Mouse (Mus musculus) liver, embryonic 16.5 days (tissue): ENCODE data around the gene Fut2. TPM values are rescaled to one million over a fixed set of nuclear protein-coding genes. Genes with fewer than 3 reads are reported as not detected.

Source experiments
- ATAC-seq: fragments of 200-750 bp; cut with Nextera tagmentation; 2 replicates; pipeline ENCODE4 v1.8.0; 2017; ENCODE audit warnings: low read depth, mild to moderate bottlenecking, moderate number of reproducible peaks, moderate library complexity
- H3K27ac ChIP-seq: fragments of 300-500 bp; sonication (generic); 2 replicates; pipeline ENCODE4 v1.5.1; 2014; ENCODE audit warnings: mild to moderate bottlenecking, low read length
- H3K27me3 ChIP-seq: fragments of 300-500 bp; sonication (generic); 2 replicates; pipeline ENCODE4 v1.6.1; 2014; ENCODE audit warnings: low read depth, low read length, mixed read lengths; ENCODE audit not compliant: control insufficient read depth, insufficient read depth
- H3K36me3 ChIP-seq: fragments of 300-500 bp; sonication (generic); 2 replicates; pipeline ENCODE4 v1.6.1; 2014; ENCODE audit warnings: mild to moderate bottlenecking; ENCODE audit not compliant: control insufficient read depth, insufficient read depth
- H3K4me1 ChIP-seq: fragments of 300-500 bp; sonication (generic); 2 replicates; pipeline ENCODE4 v1.6.1; 2014; ENCODE audit warnings: low read depth, low read length, mixed read lengths; ENCODE audit not compliant: control insufficient read depth
- H3K4me2 ChIP-seq: fragments of 300-500 bp; sonication (generic); 2 replicates; pipeline ENCODE4 v1.6.1; 2014; ENCODE audit warnings: low read depth, low read length, mixed read lengths
- H3K4me3 ChIP-seq: fragments of 300-500 bp; sonication (generic); 2 replicates; pipeline ENCODE4 v1.5.1; 2014; ENCODE audit warnings: low read depth, mild to moderate bottlenecking, low read length
- H3K9ac ChIP-seq: fragments of 300-500 bp; sonication (generic); 2 replicates; pipeline ENCODE4 v1.6.1; 2014; ENCODE audit warnings: low read depth, low read length
- H3K9me3 ChIP-seq: fragments of 300-500 bp; sonication (generic); replicated peaks from 2 replicates; pipeline ENCODE4 v1.6.1; 2016; ENCODE audit warnings: low read length; ENCODE audit not compliant: control insufficient read depth
- WGBS: fragments of 180-500 bp; shearing (Covaris S2); extraction: QIAGEN DNeasy Blood & Tissue Kit; methylation state at CpG from one replicate; pipeline ENCODE4 v1.1.7; 2014; ENCODE audit not compliant: insufficient replicate concordance; 5-methylcytosine and 5-hydroxymethylcytosine counted together
- polyA plus RNA-seq: library from polyadenylated mRNA; unstranded; fragments of >200 nt; fragmentation: Nextera tagmentation; extraction: Ambion mirVana; gene quantifications from 2 replicates; pipeline ENCODE4 v1.2.1, GENCODE M21; 2015

Gene Fut2
- polyA plus RNA-seq = 0.02 and 0.08 TPM in 2 replicates

GRCm38 (mm10) chr7:45666161-45666560 lies at the start of gene Fut2:
Gene Fut2, minus strand, starts transcription at chr7:45666394.
- Histone ChIP-seq H3K9me3 (no peaks in the 10 kb centered on the region), H3K4me3 (no peak within 1 kb of the TSS), H3K36me3 (no peaks in the 10 kb centered on the region), H3K27me3 (no peaks in the 10 kb centered on the region), H3K27ac (no peak within 1 kb of the TSS), H3K4me1 (no peaks in the 10 kb centered on the region), H3K9ac (no peak within 1 kb of the TSS), H3K4me2 (no peak within 1 kb of the TSS)
- ATAC-seq = no peak
- WGBS = 72% methylated on average over 7 of the region's 7 CpGs

DNA sequence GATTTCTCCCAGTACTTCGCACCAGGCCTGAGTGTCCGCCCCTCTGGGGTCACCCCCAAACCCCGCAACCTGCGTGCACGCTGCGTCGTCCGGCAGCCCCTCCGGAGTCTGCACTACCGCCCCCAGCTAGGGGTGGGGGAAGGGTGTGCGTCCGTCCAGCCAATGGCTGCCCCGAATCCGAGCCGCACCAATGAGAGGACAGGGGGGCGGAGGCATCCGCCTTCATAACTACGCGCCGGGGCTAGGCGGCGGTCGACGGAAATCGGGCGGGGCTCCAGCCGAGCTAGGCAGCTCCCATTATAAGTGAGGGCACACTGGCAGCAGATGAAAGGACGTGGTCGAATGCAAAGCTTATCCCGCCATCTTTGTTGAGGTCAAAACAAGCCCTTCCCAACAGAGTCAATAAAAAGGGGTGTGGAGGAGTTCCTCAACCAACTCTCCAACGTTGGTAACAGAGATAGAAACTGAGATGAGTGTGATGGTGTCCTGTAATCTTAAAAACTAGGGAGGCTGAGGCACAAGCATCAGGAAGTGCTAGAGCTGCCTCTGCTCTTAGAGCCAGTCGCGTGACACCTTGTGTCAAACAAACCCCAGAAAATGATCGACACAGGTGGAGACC lies 49.0 kb upstream of the Fut2 start, which contains the start of gene Rpl18:
Gene Rpl18 (plus strand): TSS at position 368 of the 619 bp plus-strand sequence.
- Histone ChIP-seq H3K9ac (peak within 1 kb of the TSS; percentile 83), H3K9me3 (no peaks in the 10 kb centered on the region), H3K27me3 (no peaks in the 10 kb centered on the region), H3K4me3 (peak within 1 kb of the TSS; percentile 87), H3K27ac (peak within 1 kb of the TSS; percentile 72), H3K4me1 (peaks cover 58% of the 10 kb centered on the region), H3K36me3 (peaks cover 28% of the 10 kb centered on the region), H3K4me2 (peak within 1 kb of the TSS; percentile 96)
- 6% methylated on average over 32 of the region's 34 CpGs for WGBS
- ATAC-seq = peak; percentile 89

DNA sequence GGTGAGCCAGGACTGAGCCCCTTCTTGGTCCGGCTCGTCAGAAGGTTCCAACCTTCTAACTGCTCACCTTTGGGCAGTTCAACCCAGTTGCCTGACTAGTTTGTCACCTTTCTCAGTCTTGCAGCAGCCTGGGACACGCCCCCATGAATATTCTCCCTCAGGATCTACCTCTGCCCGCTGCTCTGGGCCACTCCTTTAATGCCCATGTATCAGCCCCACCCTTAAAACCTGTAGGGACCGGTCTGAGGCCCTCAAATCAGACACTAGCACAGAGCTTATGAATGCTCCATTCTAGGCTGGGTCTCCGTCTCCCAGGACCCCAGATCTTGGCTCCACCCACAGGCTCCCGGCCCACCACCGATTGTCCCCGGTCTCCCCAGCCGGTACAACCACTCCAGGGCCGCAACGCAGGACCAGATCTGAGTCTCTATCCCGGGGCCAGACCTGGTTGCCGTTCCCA lies 48.5 kb upstream of the Fut2 start:
- H3K4me2 ChIP-seq = peak overlapping the region; percentile 96
- H3K9me3 ChIP-seq = no peaks in the 10 kb centered on the region
- WGBS = 8% methylated on average over 14 of the region's 14 CpGs
- H3K4me1 ChIP-seq = peaks cover 54% of the 10 kb centered on the region
- H3K4me3 ChIP-seq = peak overlapping the region; percentile 87
- H3K27ac ChIP-seq = peak overlapping the region; percentile 70
- peak overlapping the region; percentile 74 for H3K9ac ChIP-seq
- H3K36me3 ChIP-seq = peaks cover 24% of the 10 kb centered on the region
- no peaks in the 10 kb centered on the region for H3K27me3 ChIP-seq
- ATAC-seq = peak; percentile 33

DNA sequence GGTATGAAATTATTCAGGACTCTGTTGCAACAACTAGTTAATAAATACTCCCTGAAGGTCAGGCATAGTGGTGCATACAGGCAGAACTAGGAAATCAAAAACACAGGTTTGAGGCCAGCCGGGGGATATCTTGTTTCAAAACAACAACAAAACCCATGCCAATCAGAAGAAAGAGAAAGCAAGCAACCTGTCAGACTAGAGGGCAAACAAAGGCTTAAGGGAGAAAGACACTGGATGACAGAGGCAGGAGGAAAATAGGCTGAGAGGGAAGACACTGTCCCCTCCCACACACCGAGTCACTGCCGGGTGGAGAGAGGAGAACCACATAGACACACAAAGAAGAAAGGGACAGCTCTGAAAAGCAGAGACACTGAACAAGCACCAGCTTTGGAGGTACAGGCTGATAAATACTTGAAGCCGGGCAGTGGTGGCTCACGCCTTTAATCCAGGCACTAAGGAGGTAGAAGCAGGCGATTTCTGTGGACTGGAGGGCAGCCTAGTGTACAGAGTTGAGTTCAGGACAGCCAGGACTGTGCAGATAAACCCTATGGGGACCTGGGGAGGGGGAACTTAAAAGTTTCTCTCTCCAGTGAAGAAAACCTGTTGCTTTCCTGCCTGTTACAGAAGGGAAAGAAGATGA lies 47.8 kb upstream of the Fut2 start:
- H3K27me3 ChIP-seq = no peaks in the 10 kb centered on the region
- H3K27ac ChIP-seq = peak overlapping the region; percentile 70
- peaks cover 47% of the 10 kb centered on the region for H3K4me1 ChIP-seq
- H3K4me3 ChIP-seq = peak overlapping the region; percentile 87
- no peaks in the 10 kb centered on the region for H3K9me3 ChIP-seq
- H3K4me2 ChIP-seq = peak overlapping the region; percentile 96
- peaks cover 19% of the 10 kb centered on the region for H3K36me3 ChIP-seq
- peak overlapping the region; percentile 74 for H3K9ac ChIP-seq
- ATAC-seq = no peak
- 73% methylated on average over 6 of the region's 6 CpGs for WGBS

DNA sequence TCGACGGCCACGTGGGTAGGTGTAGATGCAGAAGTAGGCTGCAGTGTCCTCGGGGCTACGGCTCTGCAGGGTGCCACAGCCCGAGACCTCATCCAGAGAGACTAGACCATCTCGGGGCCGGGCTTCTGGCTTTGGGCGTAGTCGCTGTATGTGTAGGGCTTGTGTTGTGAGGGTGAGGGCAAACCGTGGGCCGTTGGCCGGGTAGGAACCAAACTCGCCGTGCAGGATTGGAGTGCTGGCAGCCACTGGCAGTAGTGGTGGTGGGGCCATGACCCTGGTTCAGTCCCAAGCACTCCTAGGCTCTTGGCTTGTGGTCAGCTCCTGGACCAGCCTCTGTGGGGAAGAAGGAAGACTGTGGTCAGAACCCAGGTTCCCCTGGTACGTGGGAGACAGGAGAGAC lies 47.2 kb upstream of the Fut2 start:
- Histone ChIP-seq H3K27ac (peak overlapping the region; percentile 70), H3K36me3 (peaks cover 19% of the 10 kb centered on the region), H3K27me3 (no peaks in the 10 kb centered on the region), H3K9me3 (no peaks in the 10 kb centered on the region), H3K4me2 (no peak overlapping the region), H3K9ac (no peak overlapping the region), H3K4me1 (peaks cover 48% of the 10 kb centered on the region), H3K4me3 (no peak overlapping the region)
- ATAC-seq = no peak
- WGBS = 85% methylated on average over 16 of the region's 16 CpGs

DNA sequence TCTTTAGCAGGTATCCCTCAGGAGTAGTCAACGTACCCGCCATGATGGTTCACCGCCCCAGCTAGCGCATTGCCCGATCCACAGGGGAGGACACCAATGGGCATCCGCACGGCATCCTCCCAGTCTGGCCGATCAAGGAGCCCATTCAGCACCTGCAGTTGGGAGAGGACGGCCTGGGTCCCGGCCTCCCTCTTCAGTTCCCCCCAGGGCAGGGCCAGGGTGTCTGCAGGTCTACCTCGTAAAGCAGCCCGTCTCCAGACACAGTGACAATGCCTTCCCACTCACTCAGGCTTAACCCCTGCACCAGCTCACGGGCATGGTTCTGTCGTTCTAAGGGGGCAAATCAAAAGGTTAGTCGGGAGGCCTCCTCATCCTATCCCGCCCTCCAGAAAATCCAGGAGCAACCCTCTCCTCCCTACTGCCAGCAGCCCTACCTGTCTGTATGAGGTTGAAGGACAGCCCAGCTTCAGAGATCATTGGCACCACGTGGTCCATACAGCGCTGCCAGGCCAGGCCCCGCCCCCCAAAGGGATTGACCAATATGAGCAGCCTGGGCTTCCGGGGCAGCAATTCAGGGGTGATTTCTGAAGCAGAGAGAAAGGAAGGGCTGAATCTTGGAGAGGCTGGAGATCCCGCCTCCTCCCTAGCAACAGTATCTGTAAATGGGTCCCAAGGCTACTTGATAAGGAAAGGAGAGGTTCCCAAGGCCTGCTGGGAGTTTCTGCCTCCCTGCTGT lies 46.0 kb upstream of the Fut2 start:
- Histone ChIP-seq H3K9ac (no peak overlapping the region), H3K9me3 (no peaks in the 10 kb centered on the region), H3K4me3 (no peak overlapping the region), H3K27me3 (no peaks in the 10 kb centered on the region), H3K4me2 (no peak overlapping the region), H3K4me1 (peaks cover 60% of the 10 kb centered on the region), H3K36me3 (peaks cover 19% of the 10 kb centered on the region), H3K27ac (no peak overlapping the region)
- no peak for ATAC-seq
- WGBS = 81% methylated on average over 21 of the region's 21 CpGs

- Histone ChIP-seq H3K9me3 (no peaks in the 10 kb centered on the region), H3K36me3 (peaks cover 19% of the 10 kb centered on the region), H3K4me2 (no peak overlapping the region), H3K9ac (no peak overlapping the region), H3K4me1 (peaks cover 60% of the 10 kb centered on the region), H3K27ac (no peak overlapping the region), H3K27me3 (no peaks in the 10 kb centered on the region), H3K4me3 (no peak overlapping the region)
- ATAC-seq = no peak
- 82% methylated on average over 24 of the region's 24 CpGs for WGBS
Observed at GRCm38 (mm10) chr7:45711316-45712021, 45.3 kb upstream of the Fut2 start.

- ATAC-seq = no peak
- peaks cover 19% of the 10 kb centered on the region for H3K36me3 ChIP-seq
- H3K4me2 ChIP-seq = no peak overlapping the region
- H3K9ac ChIP-seq = no peak overlapping the region
- H3K9me3 ChIP-seq = no peaks in the 10 kb centered on the region
- WGBS = 85% methylated on average over 20 of the region's 20 CpGs
- no peaks in the 10 kb centered on the region for H3K27me3 ChIP-seq
- H3K27ac ChIP-seq = no peak overlapping the region
- H3K4me3 ChIP-seq = no peak overlapping the region
- peaks cover 60% of the 10 kb centered on the region for H3K4me1 ChIP-seq
Observed at GRCm38 (mm10) chr7:45710477-45711191, 44.4 kb upstream of the Fut2 start.
